Mouse (Mus musculus) thymus, postnatal 0 days (tissue): ENCODE results near the gene Krt6b. TPM values are rescaled to one million over a fixed set of nuclear protein-coding genes. Genes with fewer than 3 reads are reported as not detected.
"Not testable (repeated sequence)": the region's sequence is repeated elsewhere in the genome, so short reads cannot be mapped to it uniquely, and the experiment has no call there.

Experiments used
- DNase-seq: peaks from one replicate; pipeline ENCODE4 v3.0.0-alpha.2; 2015; ENCODE audit warnings: low spot score
- polyA plus RNA-seq: library from polyadenylated mRNA; unstranded; fragments of >200 nt; fragmentation: Nextera tagmentation; extraction: Ambion mirVana; gene quantifications from 2 replicates; pipeline ENCODE4 v1.2.1, GENCODE M21; 2015

Gene Krt6b
- polyA plus RNA-seq = 0.80 and 0.94 TPM in 2 replicates

GRCm38 (mm10) chr15:101680187-101680586 is at the start of gene Krt6b:
TSS of gene Krt6b (minus strand) at chr15:101680287.
- DNase-seq = no peak

- no peak for DNase-seq
Observed at GRCm38 (mm10) chr15:101724686-101725085, 44.6 kb upstream of the Krt6b start.

- no peak for DNase-seq
Observed at GRCm38 (mm10) chr15:101715831-101716230, 35.7 kb upstream of the Krt6b start.

GRCm38 (mm10) chr15:101714356-101714755 is 34.3 kb upstream of the Krt6b start:
- no peak for DNase-seq

- no peak for DNase-seq
Observed at GRCm38 (mm10) chr15:101713731-101714130, 33.6 kb upstream of the Krt6b start.

GRCm38 (mm10) chr15:101712720-101713119 is 32.6 kb upstream of the Krt6b start, which contains the start of gene Krt5:
TSS of gene Krt5 (minus strand) at chr15:101712898.
- DNase-seq = no peak

GRCm38 (mm10) chr15:101708683-101709082 is 28.6 kb upstream of the Krt6b start:
- no peak for DNase-seq

GRCm38 (mm10) chr15:101707454-101707853 is 27.4 kb upstream of the Krt6b start:
- DNase-seq = no peak

- DNase-seq = peak; percentile 5
Observed at GRCm38 (mm10) chr15:101704066-101704465, 24.0 kb upstream of the Krt6b start.

- no peak for DNase-seq
Observed at GRCm38 (mm10) chr15:101702380-101702779, 22.3 kb upstream of the Krt6b start.

- no peak for DNase-seq
Observed at GRCm38 (mm10) chr15:101699866-101700265, 19.8 kb upstream of the Krt6b start.

- DNase-seq = no peak
Observed at GRCm38 (mm10) chr15:101699192-101699591, 19.1 kb upstream of the Krt6b start.

GRCm38 (mm10) chr15:101697326-101698188 is 17.5 kb upstream of the Krt6b start:
- no peak for DNase-seq

GRCm38 (mm10) chr15:101694207-101694606 is 14.1 kb upstream of the Krt6b start, which contains the start of gene Krt6a:
TSS of gene Krt6a (minus strand) at chr15:101694307.
- no peak for DNase-seq

- not testable (repeated sequence) for DNase-seq
Observed at GRCm38 (mm10) chr15:101690460-101690859, 10.4 kb upstream of the Krt6b start.

- DNase-seq = no peak
Observed at GRCm38 (mm10) chr15:101688161-101688560, 8.1 kb upstream of the Krt6b start.

GRCm38 (mm10) chr15:101675978-101676377 is 4.1 kb downstream of the Krt6b start:
- no peak for DNase-seq

GRCm38 (mm10) chr15:101652736-101653265 is 27.3 kb downstream of the Krt6b start:
- DNase-seq = no peak

GRCm38 (mm10) chr15:101647280-101647679 is 32.8 kb downstream of the Krt6b start, which contains the start of gene Gm5478:
TSS of gene Gm5478 (minus strand) at chr15:101647380.
- no peak for DNase-seq

GRCm38 (mm10) chr15:101627884-101628283 is 52.2 kb downstream of the Krt6b start, which contains the start of gene Gm5414:
TSS of gene Gm5414 (minus strand) at chr15:101628188.
- DNase-seq = no peak
